Mouse (Mus musculus) layer of hippocampus, postnatal 10 days (tissue): ENCODE data around the gene Tbx6. TPM values are rescaled to one million over a fixed set of nuclear protein-coding genes. Genes with fewer than 3 reads are reported as not detected.
A peak's percentile ranks its signal among the peaks of the same experiment; 100 is the strongest.

Experiments
- DNase-seq, 2 experiments: peaks; one replicate each; pipeline ENCODE4 v3.0.0; 2021; ENCODE audit warnings: low spot score in 2 of 2
- long read RNA-seq: library from polyadenylated mRNA; stranded (forward); transcript quantifications from one replicate; pipeline ENCODE4 v2.0.0, GENCODE M21; 2023
- total RNA-seq, 2 experiments: library from RNA; stranded (reverse); gene quantifications; 2 replicates each; pipeline ENCODE4 v1.2.3; 2021

The Tbx6 gene
- total RNA-seq: under 1 TPM; 0.62 to 0.69 TPM
- long read RNA-seq: 0 reads

DNA sequence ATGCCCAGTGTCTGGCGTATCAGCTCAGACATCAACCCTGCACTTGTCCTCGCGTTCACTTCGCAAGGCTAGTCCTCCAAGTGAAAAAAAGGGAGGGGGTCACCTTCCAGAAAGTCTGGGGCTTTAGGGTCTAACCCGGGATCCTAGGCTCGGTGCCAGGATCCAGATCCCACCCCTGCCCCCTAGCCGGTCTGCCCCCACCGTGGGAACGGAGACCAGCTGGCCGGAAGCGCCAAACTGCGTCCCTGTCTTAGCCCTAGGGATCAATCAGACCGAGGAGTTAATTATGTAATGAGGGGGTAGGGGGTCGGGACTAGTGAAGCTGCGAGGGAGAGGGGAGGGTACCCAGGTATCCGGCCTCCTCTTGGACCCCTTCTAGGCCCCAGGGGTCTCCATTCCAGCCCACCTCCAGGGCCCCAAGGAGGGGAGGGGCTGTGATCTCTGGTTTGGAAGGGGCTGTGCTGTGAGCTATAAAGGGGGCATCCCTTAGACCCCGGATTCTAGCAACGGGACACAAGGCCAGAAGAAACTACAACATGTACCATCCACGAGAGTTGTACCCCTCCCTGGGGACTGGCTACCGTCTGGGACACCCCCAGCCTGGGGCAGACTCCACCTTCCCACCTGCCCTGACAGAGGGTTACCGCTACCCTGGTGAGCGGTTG, at the start of gene Tbx6:
TSS of gene Tbx6 (plus strand) at position 513 of the 665 bp plus-strand sequence.
- no peak for DNase-seq

DNA sequence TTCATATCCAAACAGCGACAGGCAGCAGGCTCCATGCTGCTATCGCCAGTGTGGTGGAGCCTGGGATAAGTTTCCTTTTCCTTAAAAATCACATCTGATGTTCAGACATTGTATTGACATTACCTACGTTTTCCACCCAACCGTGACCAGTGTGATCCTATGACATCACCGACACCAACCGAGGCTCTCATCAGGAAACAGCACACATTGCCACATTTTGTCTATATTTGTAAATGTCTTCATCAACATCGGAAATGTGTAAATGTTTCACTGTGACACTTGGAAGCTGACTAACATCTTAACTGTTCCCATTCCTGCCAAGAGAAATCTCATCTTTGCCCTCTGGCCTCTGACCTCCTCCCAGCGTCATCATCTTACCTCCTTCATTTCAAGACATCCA, 45.2 kb upstream of the Tbx6 start:
- DNase-seq: no peak

DNA sequence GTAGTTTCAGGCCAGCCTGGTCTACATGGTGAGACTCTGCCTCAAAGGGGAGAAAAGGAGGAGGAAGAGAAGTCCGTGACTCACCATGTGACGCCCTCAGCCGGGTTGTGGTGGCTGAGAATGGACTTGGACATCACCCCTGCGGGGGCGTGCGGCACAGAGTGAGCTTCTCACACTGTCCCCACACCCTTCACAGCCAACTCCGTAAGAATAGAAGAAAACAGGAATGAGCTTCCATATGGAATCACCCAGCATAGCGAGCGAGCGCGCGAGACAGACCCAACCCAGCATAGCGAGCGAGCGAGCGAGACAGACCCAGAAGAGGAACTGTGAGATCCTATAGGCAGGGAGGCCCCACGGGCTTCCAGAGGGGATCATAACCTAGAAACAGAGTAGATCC, 41.7 kb upstream of the Tbx6 start:
- no peak for DNase-seq

DNA sequence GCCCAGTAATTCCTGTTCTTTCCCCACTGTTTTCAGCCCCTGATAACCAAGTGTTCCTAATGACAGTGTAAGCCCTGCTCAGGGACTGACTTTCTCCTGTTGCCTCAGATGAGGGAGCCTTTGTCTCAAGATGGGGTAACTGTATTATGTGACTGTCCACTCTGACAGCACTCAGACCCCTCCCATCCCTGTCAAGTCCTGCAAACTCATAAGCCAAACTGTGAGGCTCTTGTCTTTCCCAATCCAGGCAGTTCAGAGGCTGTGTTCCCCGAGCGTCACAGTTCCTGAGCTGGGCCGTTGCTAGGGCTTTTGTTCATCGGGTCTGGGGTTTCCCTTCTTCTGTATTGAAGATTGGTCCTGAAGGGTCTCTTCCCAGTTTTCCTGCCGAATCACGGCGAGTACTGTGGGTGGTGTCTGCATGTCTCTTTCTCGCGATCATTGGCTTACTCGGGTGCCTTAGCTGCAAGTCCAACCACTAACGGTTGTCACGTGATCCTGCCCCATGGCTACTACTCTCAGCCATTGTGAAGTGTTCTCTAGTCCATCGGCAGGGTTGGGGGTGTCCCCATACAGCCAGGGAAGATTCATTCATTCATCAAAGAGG, 41.0 kb upstream of the Tbx6 start:
- DNase-seq: no peak

DNA sequence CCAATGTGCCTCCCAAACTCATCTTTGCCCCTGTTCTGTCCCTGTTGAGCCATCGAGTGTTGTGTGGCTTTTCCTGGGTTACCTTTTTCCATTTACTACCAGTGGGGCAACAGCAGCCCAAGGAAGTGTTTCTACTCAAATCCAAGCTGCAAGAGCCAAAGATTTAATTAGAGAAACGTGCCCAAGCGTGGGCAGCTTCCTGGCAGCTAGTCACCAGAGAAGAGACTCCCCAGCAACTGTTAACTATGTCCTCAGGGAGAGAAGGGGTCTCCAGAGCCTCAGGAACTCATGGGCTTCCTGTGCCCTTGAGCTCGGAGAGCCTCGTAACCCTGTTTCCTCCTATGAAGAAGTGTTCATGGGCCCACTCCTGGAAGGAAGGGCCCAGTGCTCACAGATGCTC, 40.3 kb upstream of the Tbx6 start:
- no peak for DNase-seq

DNA sequence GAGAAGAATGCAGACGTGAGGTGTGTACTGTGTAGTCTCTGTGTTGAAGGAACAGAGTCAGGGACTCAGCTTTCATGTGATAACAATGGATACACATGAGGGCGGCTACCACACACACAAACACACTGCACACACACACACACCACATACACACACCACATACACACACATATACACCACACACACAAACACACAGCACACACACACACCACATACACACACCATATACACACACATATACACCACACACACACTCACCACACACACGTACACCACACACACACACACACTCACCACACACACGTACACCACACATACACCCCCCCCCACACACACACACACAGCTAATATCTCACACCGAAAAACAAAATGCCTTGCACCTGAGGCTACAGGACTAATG, 39.8 kb upstream of the Tbx6 start:
- no peak for DNase-seq

DNA sequence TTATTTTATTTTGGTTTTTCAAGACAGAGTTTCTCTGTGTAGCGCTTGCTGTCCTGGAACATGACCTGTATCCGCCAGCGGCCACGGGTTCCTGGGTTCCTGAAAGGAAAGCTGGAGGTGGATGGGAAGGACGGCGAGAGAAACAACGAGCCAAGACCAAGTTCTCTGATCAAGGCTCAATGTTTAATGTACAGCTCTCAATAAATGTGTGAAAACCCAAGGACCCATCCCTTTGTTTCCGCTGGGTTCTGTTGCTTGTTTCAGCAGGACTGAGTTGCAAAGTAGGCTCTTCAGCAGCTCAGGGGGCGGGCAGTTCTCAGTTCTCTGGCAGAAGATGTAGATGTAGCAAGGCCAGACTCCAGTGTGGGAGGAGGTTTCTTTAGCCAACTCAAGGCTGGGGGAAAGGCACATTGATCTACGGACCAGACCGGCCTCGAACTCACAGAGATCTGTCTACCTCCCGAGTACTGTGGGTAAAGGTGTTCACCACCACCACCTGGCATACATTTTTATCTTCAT, 39.3 kb upstream of the Tbx6 start:
- DNase-seq: no peak

DNA sequence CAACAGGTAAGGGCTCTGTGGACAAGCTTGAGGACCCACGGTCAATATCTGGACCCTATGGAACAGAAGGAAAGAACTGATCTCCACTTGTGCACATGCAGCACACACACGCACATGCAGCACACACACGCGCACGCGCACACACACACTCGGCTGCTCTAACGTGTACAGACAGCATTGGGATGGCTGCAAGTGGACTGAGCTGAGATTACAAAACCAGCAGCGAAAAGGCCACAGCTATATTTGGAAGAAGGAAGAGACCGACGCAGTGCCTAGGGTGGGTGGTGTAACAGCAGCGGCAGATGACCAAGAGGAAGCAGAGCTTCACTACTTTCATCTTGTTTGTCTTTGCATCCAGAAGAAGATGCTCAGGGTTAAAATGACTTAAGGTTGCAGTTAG, 35.2 kb upstream of the Tbx6 start:
- DNase-seq: no peak

DNA sequence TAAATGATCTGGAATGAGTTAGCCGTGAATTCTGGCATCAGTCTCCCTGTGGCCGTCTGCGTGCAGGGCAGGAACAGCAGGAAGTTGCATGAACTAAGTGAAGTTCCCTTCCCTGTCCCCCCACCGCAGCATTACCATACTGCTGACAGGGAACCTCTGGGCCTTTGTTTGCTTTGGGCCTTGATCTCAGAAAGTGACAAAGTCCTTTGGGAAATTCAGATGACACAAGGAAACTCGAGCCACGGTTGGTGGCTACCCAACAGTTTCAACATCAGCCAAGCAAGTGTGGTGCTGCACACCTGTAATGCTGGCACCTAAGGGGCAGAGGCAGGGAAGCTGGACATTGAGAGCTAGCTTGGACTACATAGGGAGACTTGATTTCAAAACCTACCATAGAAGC, 34.5 kb upstream of the Tbx6 start:
- DNase-seq: no peak

DNA sequence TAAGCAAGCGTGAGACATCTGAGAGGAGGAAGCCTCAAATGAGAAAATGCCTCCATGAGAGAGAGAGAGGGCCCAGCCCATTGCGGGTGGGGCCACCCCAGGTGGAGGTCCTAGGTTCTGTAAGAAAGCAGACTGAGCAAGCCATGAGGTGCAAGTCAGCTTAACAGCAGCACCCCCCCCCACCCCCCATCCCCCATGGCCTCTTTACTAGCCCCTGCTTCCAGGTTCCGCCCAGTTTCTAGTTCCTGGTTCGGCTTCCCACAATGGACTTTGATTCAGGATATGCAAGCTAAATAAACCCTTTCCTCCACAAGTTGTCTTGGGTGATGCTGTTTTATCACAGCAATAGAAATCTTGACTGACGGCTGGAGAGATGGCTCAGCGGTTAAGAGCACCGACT, 32.5 kb upstream of the Tbx6 start:
- DNase-seq: no peak

DNA sequence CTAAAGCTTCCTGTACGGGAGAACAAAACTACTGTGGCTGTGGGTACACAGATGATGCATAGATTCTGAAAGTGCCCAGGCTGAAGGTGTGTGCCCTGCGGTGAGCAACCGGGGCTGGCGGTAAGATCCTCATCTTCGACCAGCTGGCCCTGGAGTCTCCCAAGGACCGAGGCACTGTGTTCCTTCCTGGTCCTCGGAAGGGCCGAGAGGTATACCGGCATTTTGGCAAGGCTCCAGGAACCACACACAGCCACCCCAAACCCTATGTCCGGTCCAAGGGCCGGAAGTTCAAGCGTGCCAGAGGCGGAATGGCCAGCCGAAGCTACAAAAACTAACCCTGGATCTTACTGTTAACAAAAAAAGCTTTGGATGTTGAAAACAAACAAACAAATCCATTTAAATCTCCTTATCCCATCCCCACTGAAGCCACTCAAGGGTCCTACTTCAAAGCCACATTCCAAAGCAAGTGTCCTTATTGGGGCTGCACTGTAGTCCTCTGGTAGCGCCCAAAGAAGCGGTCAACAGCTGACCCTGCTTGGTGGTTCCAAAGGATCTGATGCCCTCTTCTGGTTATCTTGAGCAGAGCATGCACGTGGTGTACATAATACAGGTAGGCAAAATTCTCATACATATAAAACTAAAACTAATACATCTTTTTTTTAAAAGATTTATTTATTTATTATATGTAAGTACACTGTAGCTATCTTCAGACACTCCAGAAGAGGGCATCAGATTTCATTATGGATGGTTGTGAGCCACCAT, 31.5 kb upstream of the Tbx6 start:
- DNase-seq: no peak

DNA sequence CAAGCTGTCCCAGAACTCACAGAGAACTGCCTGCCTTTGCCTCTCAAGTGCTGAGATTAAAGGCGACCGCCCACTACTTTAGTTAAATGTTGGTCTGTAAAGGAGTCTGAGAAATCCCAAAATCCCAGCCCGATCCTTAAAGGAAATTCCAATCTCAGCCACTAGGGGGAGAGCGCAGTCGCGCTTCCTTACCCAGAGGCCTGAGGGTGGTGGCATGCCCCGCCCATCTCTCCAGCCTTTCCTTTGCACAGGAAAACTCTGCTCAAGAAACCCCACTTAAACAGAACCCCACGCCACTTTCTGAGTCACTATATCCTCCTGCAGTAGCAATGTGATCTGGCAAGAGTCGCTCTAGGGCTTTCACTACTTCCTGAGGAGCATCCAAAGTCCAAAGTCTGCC, 26.4 kb upstream of the Tbx6 start:
- peak; percentile 69 to 76 for DNase-seq

DNA sequence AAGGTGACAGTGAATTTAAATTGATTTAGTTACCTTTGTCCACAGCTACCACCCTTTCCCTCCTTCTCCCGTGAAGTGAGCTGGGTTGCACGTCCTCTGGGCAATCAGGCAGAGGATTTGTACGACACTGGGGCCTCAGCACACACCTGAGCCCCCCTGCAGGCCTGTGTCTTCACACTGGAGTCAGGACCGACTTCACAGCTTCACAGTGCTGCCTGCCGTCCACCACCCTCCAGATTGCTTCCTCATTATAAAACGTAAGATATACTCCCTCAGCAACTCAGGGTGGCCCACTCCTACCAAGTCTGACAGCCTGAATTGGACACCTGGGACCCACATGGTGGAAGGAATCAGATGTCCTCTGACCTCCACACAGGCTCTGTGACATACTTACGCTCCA, 22.7 kb upstream of the Tbx6 start:
- no peak for DNase-seq

DNA sequence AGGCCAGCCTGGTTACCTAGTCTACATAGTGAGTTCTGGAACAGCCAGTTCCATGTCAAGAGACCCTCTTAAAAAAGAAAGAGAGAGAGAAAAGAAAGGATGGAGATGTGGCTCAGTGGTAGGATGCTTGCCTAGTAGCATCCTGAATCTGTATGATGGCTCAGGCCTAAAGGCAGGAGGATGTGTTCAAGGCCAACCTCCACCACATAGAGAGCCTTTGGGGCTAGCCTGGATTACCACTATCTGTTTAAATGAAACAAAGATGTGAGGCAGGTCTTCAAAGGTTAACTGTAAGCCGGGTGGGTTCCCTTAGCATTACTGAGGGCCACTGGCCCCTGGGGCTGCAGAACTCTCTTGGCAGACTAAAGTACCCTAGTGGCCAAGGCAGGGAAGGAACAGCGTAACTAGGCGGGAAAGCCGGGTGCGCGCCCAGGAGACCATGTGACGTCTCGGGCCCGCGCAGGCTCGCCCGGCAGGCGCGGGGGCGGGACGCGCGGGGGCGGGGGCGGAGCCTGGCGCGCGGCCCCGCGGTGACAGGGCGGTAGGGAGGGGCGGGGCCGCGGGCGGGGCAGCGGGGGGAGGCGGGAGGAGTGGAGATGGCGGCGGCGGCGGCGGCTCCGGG, 22.1 kb upstream of the Tbx6 start, which contains the start of gene Mapk3:
TSS of gene Mapk3 (plus strand) at position 552 of the 622 bp plus-strand sequence.
- DNase-seq: peak; percentile 87 to 90

DNA sequence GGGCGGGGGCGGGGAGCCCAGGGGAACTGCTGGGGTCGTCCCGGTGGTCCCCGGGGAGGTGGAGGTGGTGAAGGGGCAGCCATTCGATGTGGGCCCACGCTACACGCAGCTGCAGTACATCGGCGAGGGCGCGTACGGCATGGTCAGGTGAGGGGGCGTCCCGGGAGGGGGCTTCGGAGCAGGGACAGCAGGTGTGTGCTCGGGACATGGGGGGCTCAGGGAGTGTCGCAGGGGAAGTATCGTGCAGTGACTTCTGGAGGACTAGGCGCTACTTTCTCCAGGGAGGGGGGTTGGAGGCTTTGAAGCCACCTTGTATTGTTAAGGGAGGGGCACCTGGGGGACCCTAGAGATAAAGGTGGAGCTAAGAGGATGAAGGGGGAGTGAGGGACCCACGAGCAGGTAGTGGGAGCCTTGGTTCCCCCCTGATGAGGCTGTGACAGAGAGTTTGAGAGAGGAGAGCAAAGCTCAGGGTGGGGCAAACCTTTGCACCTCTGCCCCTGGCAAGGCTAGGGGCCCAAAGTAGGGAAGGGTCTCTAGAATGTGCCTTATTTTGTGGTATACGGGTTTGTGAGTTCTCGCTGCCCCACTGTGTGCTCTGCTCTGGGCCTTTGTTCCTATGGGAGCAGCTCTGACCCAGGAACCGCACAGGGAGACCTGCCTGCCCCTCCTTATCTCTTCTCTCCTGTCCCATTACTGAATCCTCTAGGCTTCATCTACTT, 21.5 kb upstream of the Tbx6 start:
- no peak for DNase-seq

DNA sequence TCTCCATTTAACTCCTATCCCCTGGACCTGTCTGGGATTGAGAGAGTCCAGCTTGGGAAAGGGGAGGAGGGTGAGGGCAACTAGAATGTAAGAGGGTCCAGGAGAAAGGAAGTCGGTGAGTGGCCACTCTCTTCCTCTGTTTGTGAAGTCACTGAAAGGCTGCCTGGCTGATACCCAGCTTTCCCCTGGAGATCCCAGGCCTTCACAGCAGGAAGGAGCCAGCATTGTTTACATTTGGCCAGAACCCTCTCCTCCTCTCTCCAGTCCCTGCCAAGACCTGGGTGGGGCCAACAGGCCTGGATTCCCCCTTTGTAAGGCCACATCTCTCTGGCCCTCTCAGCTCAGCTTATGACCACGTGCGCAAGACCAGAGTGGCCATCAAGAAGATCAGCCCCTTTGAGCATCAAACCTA, 20.9 kb upstream of the Tbx6 start:
- DNase-seq: peak in 1 of 2 experiments; percentile 51

DNA sequence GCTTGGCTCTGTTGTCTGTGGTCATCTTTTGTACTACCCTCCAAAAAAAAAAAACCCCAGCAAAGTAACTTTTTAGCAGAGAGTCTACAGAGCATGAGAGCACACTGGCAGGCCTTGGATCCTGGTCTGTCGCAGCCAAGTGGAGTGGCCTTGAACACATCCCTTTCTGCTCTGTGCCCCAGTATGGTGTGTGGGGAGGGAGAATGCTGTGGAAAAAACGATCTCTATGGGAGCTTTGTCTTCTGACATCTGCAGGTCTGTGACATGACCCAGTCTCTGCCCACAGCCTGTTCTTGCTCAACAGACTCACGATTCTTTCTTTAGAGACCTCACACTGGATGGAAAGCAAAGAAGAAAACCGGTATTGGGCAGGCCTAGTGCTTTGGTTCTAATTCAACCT, 20.3 kb upstream of the Tbx6 start:
- DNase-seq: no peak

DNA sequence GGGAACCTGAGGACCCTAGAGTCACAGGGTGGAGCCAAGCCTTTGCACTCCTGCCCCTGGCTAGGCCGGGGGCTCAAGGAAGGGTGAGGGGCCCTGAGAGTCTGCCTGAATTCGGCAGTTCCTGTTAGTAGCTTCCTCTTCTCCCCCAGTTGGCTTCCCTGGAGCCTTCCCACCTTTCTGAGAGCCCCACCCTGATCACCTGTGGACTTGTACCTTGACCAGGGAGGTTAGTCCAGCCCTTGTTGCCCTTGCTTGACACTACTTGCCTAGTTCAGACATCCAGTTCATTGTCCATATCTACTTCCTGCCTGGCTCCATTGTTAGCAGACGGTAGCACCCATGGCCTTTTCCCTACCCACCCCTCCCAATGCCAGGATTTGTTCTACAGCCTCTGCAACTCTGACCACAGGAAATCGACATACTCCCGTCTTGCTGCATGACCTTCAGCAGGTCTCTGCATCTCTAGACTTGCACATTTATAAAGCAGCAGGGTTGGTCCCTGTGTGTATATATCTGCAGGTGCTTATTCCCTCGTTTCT, 19.7 kb upstream of the Tbx6 start:
- no peak for DNase-seq

DNA sequence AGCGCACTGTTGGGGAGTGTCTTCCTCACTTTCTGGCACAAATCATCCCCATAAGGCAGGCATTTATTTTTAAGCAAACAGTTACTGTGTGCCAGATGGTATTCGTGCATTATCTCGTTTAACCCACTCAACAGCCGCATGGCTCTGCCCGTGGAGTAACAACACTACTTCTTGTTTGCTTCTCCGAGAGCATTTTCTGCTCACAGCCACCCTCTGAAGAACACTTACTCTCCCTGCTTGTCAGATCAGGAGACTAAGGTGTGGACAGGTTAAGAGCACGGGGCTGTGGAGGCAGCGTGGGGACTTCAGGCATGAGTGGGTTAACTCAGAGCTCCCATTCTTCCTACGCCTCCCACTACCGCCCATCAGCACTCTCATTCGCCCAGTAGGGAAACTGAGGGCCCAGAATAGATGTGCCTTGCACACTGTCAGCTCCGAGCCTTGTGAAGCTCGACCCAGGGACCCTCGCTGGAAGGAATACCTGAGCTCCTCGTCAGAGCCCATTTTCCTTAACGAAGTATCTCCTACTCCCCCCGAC, 18.7 kb upstream of the Tbx6 start:
- DNase-seq: peak in 1 of 2 experiments; percentile 52

DNA sequence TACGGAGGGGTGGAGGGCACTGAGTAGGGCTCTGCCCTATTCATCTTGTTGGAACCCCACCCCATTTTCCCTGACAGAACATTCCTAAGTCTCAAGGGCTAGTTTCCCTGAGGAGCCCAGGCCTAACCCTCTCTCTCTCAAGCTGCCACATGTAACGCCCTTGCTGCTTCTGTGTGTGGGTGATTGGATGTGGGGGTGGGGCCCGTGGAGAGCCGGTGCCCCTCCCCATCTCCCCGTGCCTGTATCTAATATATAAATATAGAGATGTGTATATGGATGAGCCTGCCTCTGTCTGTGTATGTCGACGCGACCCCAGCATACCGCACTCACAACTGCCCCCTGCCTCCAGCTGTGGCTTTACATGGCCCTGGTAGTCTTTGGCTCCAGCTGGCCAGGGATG, 15.7 kb upstream of the Tbx6 start:
- no peak for DNase-seq

DNA sequence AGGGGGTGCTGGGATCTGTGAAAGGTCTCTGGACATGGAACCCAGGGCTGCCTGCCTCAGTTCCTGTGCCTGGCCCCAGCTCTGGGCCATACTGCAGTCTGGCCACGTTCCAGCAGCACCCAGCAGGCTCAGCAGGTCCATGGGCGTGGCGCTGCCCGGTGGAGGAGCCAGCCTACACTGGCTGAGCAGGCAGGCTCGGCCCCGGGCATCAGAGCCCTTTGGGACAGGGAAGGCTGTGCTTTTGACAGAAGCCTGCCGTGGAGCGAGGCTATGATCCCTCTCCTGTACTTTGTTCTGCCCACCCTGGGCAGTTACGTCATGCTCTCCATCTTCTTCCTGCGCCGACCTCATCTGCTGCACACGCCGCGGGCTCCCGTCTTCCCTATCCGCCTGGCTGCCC, 15.1 kb upstream of the Tbx6 start, which contains the start of gene Gdpd3:
TSS of gene Gdpd3 (plus strand) at position 134 of the 400 bp plus-strand sequence.
- no peak for DNase-seq
